Mouse (Mus musculus) kidney, embryonic 16.5 days (tissue): Measurements from ENCODE around the gene Smad9. TPM values are rescaled to one million over a fixed set of nuclear protein-coding genes. Genes with fewer than 3 reads are reported as not detected.

Source experiments
- ATAC-seq: fragments of 200-750 bp; cut with Nextera tagmentation; 2 replicates; pipeline ENCODE4 v1.8.0; 2017; ENCODE audit warnings: moderate TSS enrichment; ENCODE audit not compliant: low FRiP score, low TSS enrichment
- H3K27ac ChIP-seq: fragments of 300-500 bp; sonication (generic); 2 replicates; pipeline ENCODE4 v1.5.1; 2014; ENCODE audit warnings: low read length
- H3K27me3 ChIP-seq: fragments of 300-500 bp; sonication (generic); 2 replicates; pipeline ENCODE4 v1.6.1; 2014; ENCODE audit warnings: low read length, control low read depth, mixed read lengths; ENCODE audit not compliant: insufficient read depth
- H3K36me3 ChIP-seq: fragments of 300-500 bp; sonication (generic); 2 replicates; pipeline ENCODE4 v1.6.1; 2014; ENCODE audit warnings: low read length, control low read depth, mixed read lengths; ENCODE audit not compliant: insufficient read depth
- H3K4me1 ChIP-seq: fragments of 300-500 bp; sonication (generic); 2 replicates; pipeline ENCODE4 v1.6.1; 2014; ENCODE audit warnings: low read length, control low read depth, mixed read lengths; ENCODE audit not compliant: insufficient read depth
- H3K4me2 ChIP-seq: fragments of 300-500 bp; sonication (generic); replicated peaks from 2 replicates; pipeline ENCODE4 v1.6.1; 2014; ENCODE audit warnings: low read depth, low read length
- H3K4me3 ChIP-seq: fragments of 300-500 bp; sonication (generic); 2 replicates; pipeline ENCODE4 v1.5.1; 2014; ENCODE audit warnings: mild to moderate bottlenecking, low read length
- H3K9ac ChIP-seq: fragments of 300-500 bp; sonication (generic); replicated peaks from 2 replicates; pipeline ENCODE4 v1.6.1; 2014; ENCODE audit warnings: low read length
- H3K9me3 ChIP-seq: fragments of 300-500 bp; sonication (generic); 2 replicates; pipeline ENCODE4 v1.6.1; 2016; ENCODE audit warnings: low read length, control low read depth
- WGBS: fragments of 180-500 bp; shearing (Covaris S2); extraction: QIAGEN DNeasy Blood & Tissue Kit; methylation state at CpG from one replicate; pipeline ENCODE4 v1.1.7; 2014; 5-methylcytosine and 5-hydroxymethylcytosine counted together
- polyA plus RNA-seq: library from polyadenylated mRNA; unstranded; fragments of >200 nt; fragmentation: Nextera tagmentation; extraction: Ambion mirVana; gene quantifications from 2 replicates; pipeline ENCODE4 v1.2.1, GENCODE M21; 2015

Smad9 gene
- polyA plus RNA-seq, 1 experiment from 2014 or later = 1.4 TPM

DNA sequence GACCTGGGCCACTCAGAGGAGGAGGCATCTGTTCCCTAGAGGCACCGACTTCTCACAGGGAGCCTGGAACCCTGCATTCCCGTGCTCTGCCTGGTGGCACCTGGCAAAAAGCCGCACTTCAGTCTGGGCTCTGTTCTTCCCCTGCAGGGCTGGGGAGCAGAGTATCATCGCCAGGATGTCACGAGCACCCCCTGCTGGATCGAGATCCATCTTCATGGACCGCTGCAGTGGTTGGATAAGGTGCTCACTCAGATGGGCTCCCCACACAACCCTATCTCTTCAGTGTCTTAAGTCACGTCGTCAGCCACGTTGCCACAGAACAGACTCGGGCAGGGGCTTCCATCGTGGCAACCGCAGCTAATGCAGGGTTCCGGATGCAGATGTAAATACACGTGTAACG, 41.8 kb downstream of the Smad9 start:
- Histone ChIP-seq H3K36me3 (peaks cover 16% of the 10 kb centered on the region), H3K27me3 (no peaks in the 10 kb centered on the region), H3K4me1 (no peaks in the 10 kb centered on the region), H3K4me3 (no peak overlapping the region), H3K4me2 (no peak overlapping the region), H3K27ac (no peak overlapping the region), H3K9ac (no peak overlapping the region), H3K9me3 (peaks cover 14% of the 10 kb centered on the region)
- WGBS = 43% methylated on average over 16 of the region's 16 CpGs
- peak; percentile 82 for ATAC-seq

DNA sequence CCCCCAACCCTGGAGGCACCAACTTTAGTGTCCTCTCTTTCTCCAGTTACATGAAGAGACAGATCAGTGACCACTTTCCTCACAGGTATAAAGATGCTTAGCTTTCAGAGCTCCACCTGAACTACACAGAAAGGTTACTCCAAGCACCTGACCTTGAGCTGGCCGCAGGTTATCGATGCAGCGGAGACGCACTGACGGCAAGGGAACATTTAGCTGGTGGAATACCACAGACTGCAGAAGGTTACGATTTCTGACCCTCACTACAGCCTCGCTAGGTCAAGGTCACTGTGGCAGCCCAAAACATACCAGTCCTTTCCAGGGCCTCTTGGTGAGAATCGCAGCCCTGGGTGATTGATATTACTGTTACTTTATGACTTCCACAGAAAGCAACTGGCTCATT, 48.3 kb downstream of the Smad9 start:
- H3K36me3 ChIP-seq = peaks cover 12% of the 10 kb centered on the region
- WGBS = 94% methylated on average over 8 of the region's 8 CpGs
- H3K9me3 ChIP-seq = no peaks in the 10 kb centered on the region
- no peak overlapping the region for H3K27ac ChIP-seq
- H3K4me2 ChIP-seq = no peak overlapping the region
- no peak overlapping the region for H3K4me3 ChIP-seq
- H3K27me3 ChIP-seq = no peaks in the 10 kb centered on the region
- ATAC-seq = no peak
- H3K4me1 ChIP-seq = peaks cover 10% of the 10 kb centered on the region
- H3K9ac ChIP-seq = no peak overlapping the region

DNA sequence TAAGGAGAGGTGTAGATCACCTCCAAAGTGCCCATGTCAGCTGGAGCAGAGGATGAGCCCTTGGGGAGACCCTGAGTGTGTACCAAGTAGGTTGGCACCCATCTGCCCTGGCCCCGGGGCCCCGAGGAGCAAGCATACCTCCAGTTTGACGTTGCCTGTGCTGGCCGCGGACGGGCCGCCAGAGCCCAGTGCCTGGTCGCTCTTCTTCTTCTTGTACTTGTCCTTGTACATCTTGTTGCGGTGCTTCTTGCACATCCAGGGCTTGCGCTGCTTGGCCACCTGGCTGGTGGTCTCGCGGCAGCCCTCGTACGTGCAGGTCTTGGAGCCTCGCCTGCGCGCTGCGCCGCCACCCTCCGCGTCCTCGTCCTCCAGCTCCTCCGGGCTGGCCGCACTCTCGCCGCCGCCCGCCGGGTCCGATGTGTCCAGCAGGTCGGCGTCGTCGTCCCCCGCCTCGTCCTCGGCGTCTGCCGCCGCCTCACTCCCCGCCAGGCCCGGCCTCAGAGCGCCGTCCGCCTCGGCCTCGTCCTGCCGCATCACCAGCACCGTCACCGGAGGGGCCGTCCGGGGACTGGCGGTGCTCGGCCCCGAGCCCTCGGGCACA, 51.8 kb downstream of the Smad9 start:
- Histone ChIP-seq H3K9me3 (no peaks in the 10 kb centered on the region), H3K36me3 (peaks cover 12% of the 10 kb centered on the region), H3K27me3 (no peaks in the 10 kb centered on the region), H3K4me3 (peak overlapping the region; percentile 74), H3K27ac (peak overlapping the region; percentile 92), H3K4me2 (peak overlapping the region; percentile 86), H3K4me1 (peaks cover 10% of the 10 kb centered on the region), H3K9ac (peak overlapping the region; percentile 96)
- WGBS = under 1% methylated on average over 56 of the region's 56 CpGs
- ATAC-seq = peak; percentile 64

DNA sequence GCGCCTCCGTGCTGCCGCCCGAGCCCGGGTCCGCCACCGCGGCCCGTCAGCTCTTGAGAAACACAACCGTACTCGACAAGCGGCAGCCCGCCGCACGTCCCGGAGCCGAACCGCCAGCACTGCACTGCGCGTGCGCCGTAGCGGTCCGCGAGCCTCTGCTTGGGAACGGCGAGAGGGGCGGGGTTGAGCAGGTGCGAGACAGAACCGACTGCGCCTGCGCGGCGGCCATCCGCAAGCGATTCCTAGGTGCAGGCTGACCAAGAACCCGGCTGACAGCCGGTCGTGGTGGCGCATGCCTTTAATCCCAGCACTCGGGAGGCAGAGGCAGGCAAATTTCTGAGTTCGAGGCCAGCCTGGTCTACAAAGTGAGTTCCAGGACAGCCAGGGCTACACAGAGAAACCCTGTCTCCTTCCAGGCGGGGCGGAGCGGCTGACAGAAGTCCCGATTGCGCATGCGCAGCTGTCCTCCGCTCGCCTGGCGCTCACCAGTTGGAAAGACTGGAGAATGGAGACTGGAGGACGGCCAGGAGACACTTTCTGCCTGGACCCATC, 52.4 kb downstream of the Smad9 start, which contains the start of gene Rfxap:
TSS of gene Rfxap (minus strand) at position 126 of the 552 bp plus-strand sequence.
- WGBS = 0% methylated on average over 52 of the region's 52 CpGs
- peak within 1 kb of the TSS; percentile 86 for H3K4me2 ChIP-seq
- H3K4me1 ChIP-seq = peaks cover 10% of the 10 kb centered on the region
- H3K9ac ChIP-seq = peak within 1 kb of the TSS; percentile 96
- H3K36me3 ChIP-seq = peaks cover 12% of the 10 kb centered on the region
- H3K27ac ChIP-seq = peak within 1 kb of the TSS; percentile 92
- no peaks in the 10 kb centered on the region for H3K27me3 ChIP-seq
- peak; percentile 95 for ATAC-seq
- H3K4me3 ChIP-seq = peak within 1 kb of the TSS; percentile 74
- no peaks in the 10 kb centered on the region for H3K9me3 ChIP-seq

DNA sequence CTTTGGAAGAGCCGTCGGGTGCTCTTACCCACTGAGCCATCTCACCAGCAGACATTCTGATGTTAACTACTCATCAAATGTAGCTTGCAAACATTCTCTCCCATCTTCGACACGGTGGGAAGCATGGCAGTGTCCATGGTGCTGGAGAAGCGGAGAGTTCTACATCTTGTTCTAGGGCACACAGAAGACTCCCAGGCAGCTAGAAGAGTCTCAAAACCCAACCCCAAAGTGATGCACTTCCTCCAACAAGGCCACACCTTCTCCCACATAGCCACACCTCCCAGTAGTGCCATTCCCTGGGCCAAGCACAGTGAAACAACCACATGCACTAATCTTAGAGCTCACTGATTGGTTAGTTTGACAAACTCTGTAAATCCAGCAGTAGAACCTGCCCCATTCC, 53.7 kb downstream of the Smad9 start:
- no peak overlapping the region for H3K27ac ChIP-seq
- no peak overlapping the region for H3K4me3 ChIP-seq
- no peaks in the 10 kb centered on the region for H3K27me3 ChIP-seq
- H3K9me3 ChIP-seq = no peaks in the 10 kb centered on the region
- no peak overlapping the region for H3K4me2 ChIP-seq
- H3K4me1 ChIP-seq = peaks cover 10% of the 10 kb centered on the region
- no peak for ATAC-seq
- WGBS = 65% methylated on average over 5 of the region's 5 CpGs
- H3K9ac ChIP-seq = no peak overlapping the region
- peaks cover 5% of the 10 kb centered on the region for H3K36me3 ChIP-seq

DNA sequence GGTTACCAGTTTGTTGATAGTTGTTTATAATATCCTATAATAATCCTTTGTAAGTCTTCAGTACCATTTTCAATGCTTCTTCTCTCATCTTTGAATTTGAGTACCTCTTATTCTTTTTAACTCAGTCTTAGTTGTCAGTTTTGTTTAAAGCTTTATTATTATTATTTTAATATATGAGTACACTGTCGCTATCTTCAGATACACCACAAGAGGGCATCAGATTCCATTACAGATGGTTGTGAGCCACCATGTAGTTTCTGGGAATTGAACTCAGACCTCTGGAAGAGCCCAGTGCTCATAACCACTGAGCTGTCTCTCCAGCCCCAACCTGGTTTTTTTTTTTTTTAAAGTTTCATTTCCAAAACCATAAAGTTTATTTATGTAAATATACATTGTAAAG, 56.2 kb downstream of the Smad9 start:
- Histone ChIP-seq H3K4me2 (no peak overlapping the region), H3K9ac (no peak overlapping the region), H3K4me3 (no peak overlapping the region), H3K27ac (no peak overlapping the region), H3K4me1 (no peaks in the 10 kb centered on the region), H3K36me3 (no peaks in the 10 kb centered on the region), H3K27me3 (no peaks in the 10 kb centered on the region), H3K9me3 (no peaks in the 10 kb centered on the region)
- no peak for ATAC-seq
- 50% methylated on average over 1 of the region's 1 CpGs for WGBS

DNA sequence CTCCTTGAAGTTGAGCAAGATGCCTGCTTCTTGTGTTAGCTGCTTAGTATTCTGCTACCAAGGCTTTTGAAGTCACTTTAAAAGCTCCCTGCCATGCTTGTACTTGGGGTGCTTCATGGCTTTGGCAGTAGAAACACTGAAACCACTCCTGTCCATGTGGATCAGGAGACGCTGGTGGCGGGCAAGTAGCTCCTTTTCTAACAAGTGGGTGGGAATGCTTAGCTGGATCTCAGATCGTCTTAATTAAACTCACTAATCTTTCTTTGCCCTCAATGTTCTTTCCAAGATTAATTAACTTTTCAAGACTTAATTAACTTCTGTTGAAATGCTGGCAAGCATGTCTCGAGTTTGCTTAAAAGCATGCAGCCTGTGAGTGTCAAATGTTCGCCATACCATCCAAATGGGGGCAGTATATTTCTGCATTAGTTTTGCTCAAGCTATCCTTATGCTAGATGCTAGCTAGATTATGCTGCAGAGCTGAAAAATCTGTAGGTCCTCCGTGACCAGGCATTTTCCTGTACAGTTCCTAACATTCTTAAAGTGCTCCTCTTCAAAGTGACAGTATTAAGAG, 58.1 kb downstream of the Smad9 start:
- Histone ChIP-seq H3K4me3 (no peak overlapping the region), H3K4me1 (no peaks in the 10 kb centered on the region), H3K27ac (no peak overlapping the region), H3K27me3 (no peaks in the 10 kb centered on the region), H3K9ac (no peak overlapping the region), H3K36me3 (no peaks in the 10 kb centered on the region), H3K4me2 (no peak overlapping the region), H3K9me3 (no peaks in the 10 kb centered on the region)
- ATAC-seq = no peak
- WGBS = 64% methylated on average over 6 of the region's 6 CpGs

DNA sequence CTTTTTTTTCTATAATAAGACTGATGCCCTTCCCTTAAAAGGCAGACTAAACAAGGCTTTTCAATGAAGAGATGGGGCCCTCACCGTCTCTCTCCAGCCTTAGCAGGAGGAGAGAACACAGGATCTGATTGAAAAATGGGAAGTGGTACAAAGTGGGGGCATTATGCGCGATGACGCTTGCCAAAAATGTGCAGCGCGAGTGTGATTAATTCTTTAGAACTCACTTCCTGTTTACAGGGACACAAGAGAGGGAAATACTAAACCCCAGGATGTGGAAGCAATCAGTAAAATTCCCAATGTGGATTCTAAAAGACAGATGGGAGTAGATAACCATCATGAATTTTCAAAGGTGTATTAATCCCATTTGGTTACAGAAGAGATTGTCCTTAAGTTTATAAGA, 59.2 kb downstream of the Smad9 start:
- Histone ChIP-seq H3K27me3 (no peaks in the 10 kb centered on the region), H3K4me2 (no peak overlapping the region), H3K9me3 (no peaks in the 10 kb centered on the region), H3K36me3 (no peaks in the 10 kb centered on the region), H3K9ac (no peak overlapping the region), H3K4me1 (no peaks in the 10 kb centered on the region), H3K27ac (no peak overlapping the region), H3K4me3 (no peak overlapping the region)
- WGBS = 75% methylated on average over 6 of the region's 6 CpGs
- ATAC-seq = no peak

DNA sequence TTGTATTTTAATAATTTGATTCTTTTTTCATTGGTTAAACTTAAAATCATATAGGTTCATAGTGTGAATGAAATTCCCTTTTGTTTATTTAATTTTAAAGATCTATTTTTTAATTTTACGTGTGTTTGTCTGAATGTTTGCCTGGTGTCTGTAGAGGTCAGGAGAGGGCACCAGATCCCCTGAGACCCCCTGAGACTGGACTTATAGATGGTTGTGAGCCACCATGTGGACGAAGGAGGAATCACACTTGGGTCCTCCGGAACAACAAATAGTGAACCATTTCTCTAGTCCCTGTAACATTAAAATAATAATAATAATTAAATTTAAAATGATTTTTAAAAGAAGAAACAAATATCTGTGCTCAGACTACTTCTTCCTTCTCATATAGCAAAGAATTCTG, 59.9 kb downstream of the Smad9 start:
- ATAC-seq = no peak
- H3K9ac ChIP-seq = no peak overlapping the region
- WGBS = 21% methylated on average over 3 of the region's 3 CpGs
- H3K4me2 ChIP-seq = no peak overlapping the region
- H3K9me3 ChIP-seq = no peaks in the 10 kb centered on the region
- no peaks in the 10 kb centered on the region for H3K27me3 ChIP-seq
- H3K27ac ChIP-seq = no peak overlapping the region
- H3K4me1 ChIP-seq = no peaks in the 10 kb centered on the region
- no peak overlapping the region for H3K4me3 ChIP-seq
- H3K36me3 ChIP-seq = no peaks in the 10 kb centered on the region

DNA sequence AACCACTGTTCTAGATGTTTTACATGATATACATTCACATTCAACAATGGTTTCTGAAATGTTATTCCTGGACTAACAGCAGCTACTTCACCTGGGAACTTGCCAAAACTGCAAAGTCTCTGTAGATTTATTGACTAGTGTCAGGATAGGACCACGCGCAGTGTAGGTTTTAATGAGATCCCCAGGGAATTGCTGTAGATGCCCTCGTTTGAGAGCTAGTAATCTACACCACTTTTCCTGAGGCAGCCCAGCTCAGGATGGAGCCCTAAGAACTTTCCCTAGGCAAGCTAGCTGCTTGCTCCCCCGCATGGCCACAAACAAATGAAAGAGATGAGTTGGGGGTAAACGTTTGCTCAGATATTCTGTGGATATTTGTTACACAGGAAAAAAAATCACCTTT, 67.1 kb downstream of the Smad9 start:
- H3K27me3 ChIP-seq = no peaks in the 10 kb centered on the region
- H3K36me3 ChIP-seq = no peaks in the 10 kb centered on the region
- no peak for ATAC-seq
- no peak overlapping the region for H3K4me2 ChIP-seq
- no peaks in the 10 kb centered on the region for H3K4me1 ChIP-seq
- 28% methylated on average over 5 of the region's 5 CpGs for WGBS
- no peak overlapping the region for H3K4me3 ChIP-seq
- no peak overlapping the region for H3K27ac ChIP-seq
- no peaks in the 10 kb centered on the region for H3K9me3 ChIP-seq
- no peak overlapping the region for H3K9ac ChIP-seq
